Mouse (Mus musculus) olfactory bulb, adult 2 months (tissue): ENCODE results near the gene Pkd1.

Source experiments
- CTCF ChIP-seq: fragments of 200-500 bp; IDR thresholded peaks from 2 replicates; pipeline ENCODE4 v1.5.1; 2012; ENCODE audit warnings: low read depth, mild to moderate bottlenecking, low read length, moderate library complexity; ENCODE audit not compliant: insufficient read depth
- POLR2A ChIP-seq: fragments of 200-500 bp; IDR thresholded peaks from 2 replicates; pipeline ENCODE4 v1.6.1; 2012; ENCODE audit warnings: mild to moderate bottlenecking, low read depth, low read length, moderate library complexity; ENCODE audit not compliant: insufficient read depth

GRCm38 (mm10) chr17:24520450-24520849, 29.2 kb upstream of the Pkd1 start:
- TF ChIP-seq CTCF = no peak
- no peak for TF ChIP-seq POLR2A
